Mouse (Mus musculus) right cerebral cortex, adult 2 months (tissue): ENCODE measurements around the gene Mydgf.

ENCODE experiments used
- DNase-seq, 2 experiments: peaks; one replicate each; pipeline ENCODE4 v3.0.0; 2021 to 2022; ENCODE audit warnings: low spot score in 2 of 2

Gene Mydgf

GRCm38 (mm10) chr17:56144546-56144945 lies 39.2 kb downstream of the Mydgf start:
- DNase-seq, result no peak

- peak; percentile 75 to 76 for DNase-seq
Observed at GRCm38 (mm10) chr17:56141702-56142605, 41.8 kb downstream of the Mydgf start.

GRCm38 (mm10) chr17:56139858-56140595 lies 43.7 kb downstream of the Mydgf start, which contains the start of gene Sema6b:
Gene Sema6b, minus strand, starts transcription at chr17:56140343.
- DNase-seq, result peak; percentile 80 to 83

- no peak for DNase-seq
Observed at GRCm38 (mm10) chr17:56139355-56139754, 44.4 kb downstream of the Mydgf start.

GRCm38 (mm10) chr17:56137839-56138613 lies 45.7 kb downstream of the Mydgf start:
- no peak for DNase-seq

GRCm38 (mm10) chr17:56136558-56136957 lies 47.2 kb downstream of the Mydgf start:
- no peak for DNase-seq

GRCm38 (mm10) chr17:56134463-56134971 lies 49.2 kb downstream of the Mydgf start:
- DNase-seq, result no peak

GRCm38 (mm10) chr17:56133457-56134363 lies 50.0 kb downstream of the Mydgf start:
- no peak for DNase-seq

- peak in 1 of 2 experiments; percentile 65 for DNase-seq
Observed at GRCm38 (mm10) chr17:56132661-56133060, 51.1 kb downstream of the Mydgf start.

- peak; percentile 67 to 68 for DNase-seq
Observed at GRCm38 (mm10) chr17:56131814-56132213, 51.9 kb downstream of the Mydgf start.

GRCm38 (mm10) chr17:56131136-56131535 lies 52.6 kb downstream of the Mydgf start:
- no peak for DNase-seq

- DNase-seq, result no peak
Observed at GRCm38 (mm10) chr17:56128246-56128645, 55.5 kb downstream of the Mydgf start.

- DNase-seq, result no peak
Observed at GRCm38 (mm10) chr17:56126175-56126574, 57.5 kb downstream of the Mydgf start.
